Comparison of ENCODE assay signal across 18 mouse cellular contexts in the genomic region with DNA sequence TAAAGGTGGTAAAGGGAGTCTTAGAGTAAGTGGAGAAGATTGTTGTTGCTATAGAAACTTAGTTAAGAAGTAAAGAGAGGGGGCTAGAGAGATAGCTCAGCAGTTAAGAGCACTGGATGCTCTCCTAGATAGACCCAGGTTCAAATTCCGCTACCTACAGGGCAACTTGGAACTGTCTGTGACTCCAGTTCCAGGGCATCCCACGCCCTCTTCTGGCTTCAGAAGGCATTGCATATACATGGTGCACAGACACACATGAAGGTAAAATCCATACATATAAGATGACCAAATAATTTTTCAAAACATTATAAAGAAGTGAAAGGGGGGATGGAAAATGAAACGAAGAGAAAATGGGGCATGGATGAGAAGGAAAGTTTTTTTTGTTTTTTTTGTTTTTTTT. TPM values are rescaled to one million over a fixed set of nuclear protein-coding genes. Genes with fewer than 3 reads are reported as not detected.
A peak's percentile ranks its signal among the peaks of the same experiment; 100 is the strongest.
DNase-seq lines count a peak whose midpoint lies in the region; ATAC-seq and TF ChIP-seq lines count a peak whose summit lies in the region.
"Had no signal": no experiment of that assay in that cellular context is flagged by ENCODE, and none has a peak within 500 bp of the region (broad histone marks: within the 10 kb centered on the region; RNA-seq: fewer than 3 reads in every experiment).

No protein-coding gene starts in this region.

- H3K9ac ChIP-seq in kidney, embryonic 14.5 days (ENCODE audit: low read depth, low read length) = no peak overlapping the region
- H3K9ac ChIP-seq: forebrain, embryonic 15.5 days; hindbrain, embryonic 12.5 days; neural tube, embryonic 15.5 days had no signal

- no peaks in the 10 kb centered on the region for H3K4me1 ChIP-seq in kidney, adult 2 months (ENCODE audit: control insufficient read depth, insufficient read depth, low read length)
- no peaks in the 10 kb centered on the region for H3K4me1 ChIP-seq in kidney, embryonic 14.5 days (ENCODE audit: control insufficient read depth, insufficient read depth, low read length)
- no peaks in the 10 kb centered on the region for H3K4me1 ChIP-seq in bone marrow, adult 2 months (ENCODE audit: control insufficient read depth, insufficient read depth, low read length)
- H3K4me1 ChIP-seq: forebrain, embryonic 15.5 days; hindbrain, embryonic 12.5 days; neural tube, embryonic 15.5 days had no signal

- H3K4me3 ChIP-seq in kidney, adult 2 months (ENCODE audit: insufficient read depth, low read depth, low read length) = no peak overlapping the region
- H3K4me3 ChIP-seq in kidney, embryonic 14.5 days (ENCODE audit: low read length) = no peak overlapping the region
- no peak overlapping the region for H3K4me3 ChIP-seq in bone marrow, adult 2 months (replicated peaks; ENCODE audit: control insufficient read depth, low read depth, low read length)
- H3K4me3 ChIP-seq: forebrain, embryonic 15.5 days; hindbrain, embryonic 12.5 days; neural tube, embryonic 15.5 days had no signal

- no peak for DNase-seq in kidney, adult 2 months
- peak; percentile 17 for DNase-seq in testis, postnatal 10 days (ENCODE audit: low spot score)
- DNase-seq in testis, postnatal 14 days (ENCODE audit: low spot score) = no peak
- DNase-seq in ovary, postnatal 14 days (ENCODE audit: low spot score) = no peak
- no peak for DNase-seq in urinary bladder, postnatal 36 days (ENCODE audit: low spot score in 2 of 2)
- DNase-seq: cerebellum, adult 18-20 months; kidney, adult 18-20 months; lung, postnatal 4 days; right cerebral cortex, adult 18-20 months; thymus, adult 2 months had no signal

- ATAC-seq in kidney, embryonic 14.5 days (ENCODE audit: low FRiP score, low TSS enrichment) = no peak
- ATAC-seq: forebrain, embryonic 15.5 days had no signal

- 81% methylated on average over 3 of the region's 3 CpGs for WGBS in kidney, adult 2 months
- WGBS in kidney, embryonic 14.5 days = 72% methylated on average over 3 of the region's 3 CpGs
- WGBS in bone marrow, adult 2 months = 62% methylated on average over 3 of the region's 3 CpGs

- TF ChIP-seq CTCF in kidney, adult 2 months (conservative IDR thresholded peaks at IDR 0.05; ENCODE audit: insufficient read depth, insufficient read length, low read depth, low read length) = peak; percentile 31; the same call in 1 of the 2 replicates
- TF ChIP-seq CTCF in bone marrow, adult 2 months (IDR thresholded peaks at IDR 0.05; ENCODE audit: control insufficient read depth, insufficient read depth, low read length) = peak; percentile 55; the same call in 1 of the 2 replicates

- TF ChIP-seq POLR2A in kidney, adult 2 months (IDR thresholded peaks at IDR 0.05; ENCODE audit: low read depth, low read length) = no peak
- no peak for TF ChIP-seq POLR2A in bone marrow, adult 2 months (IDR thresholded peaks at IDR 0.05; ENCODE audit: borderline replicate concordance, control insufficient read depth, low read depth, low read length)

- no peaks in the 10 kb centered on the region for H3K27me3 ChIP-seq in kidney, adult 2 months (replicated peaks; ENCODE audit: control insufficient read depth, insufficient read depth, low read length)
- no peaks in the 10 kb centered on the region for H3K27me3 ChIP-seq in kidney, embryonic 14.5 days (ENCODE audit: control insufficient read depth, insufficient read depth, low read length)
- H3K27me3 ChIP-seq: forebrain, embryonic 15.5 days; hindbrain, embryonic 12.5 days; neural tube, embryonic 15.5 days had no signal

- no peaks in the 10 kb centered on the region for H3K36me3 ChIP-seq in kidney, adult 2 months (ENCODE audit: control insufficient read depth, insufficient read depth, low read length)
- no peaks in the 10 kb centered on the region for H3K36me3 ChIP-seq in kidney, embryonic 14.5 days (ENCODE audit: control insufficient read depth, insufficient read depth, low read length)
- H3K36me3 ChIP-seq: forebrain, embryonic 15.5 days; hindbrain, embryonic 12.5 days; neural tube, embryonic 15.5 days had no signal

- H3K9me3 ChIP-seq in kidney, embryonic 14.5 days (ENCODE audit: control insufficient read depth, low read length) = no peaks in the 10 kb centered on the region
- H3K9me3 ChIP-seq: forebrain, embryonic 15.5 days; hindbrain, embryonic 12.5 days; neural tube, embryonic 15.5 days had no signal

- H3K4me2 ChIP-seq in kidney, embryonic 14.5 days (replicated peaks; ENCODE audit: low read depth, low read length) = no peak overlapping the region
- H3K4me2 ChIP-seq: forebrain, embryonic 15.5 days; hindbrain, embryonic 12.5 days; neural tube, embryonic 15.5 days had no signal

- H3K27ac ChIP-seq in kidney, adult 2 months (ENCODE audit: insufficient read depth, low read depth, low read length) = no peak overlapping the region
- H3K27ac ChIP-seq in kidney, embryonic 14.5 days (ENCODE audit: low read depth, low read length) = no peak overlapping the region
- no peak overlapping the region for H3K27ac ChIP-seq in bone marrow, adult 2 months (ENCODE audit: control insufficient read depth, insufficient read depth, low read depth, low read length, poor library complexity)
- H3K27ac ChIP-seq: forebrain, embryonic 15.5 days; hindbrain, embryonic 12.5 days; neural tube, embryonic 15.5 days had no signal

RNA-seq across cellular contexts. Expression of gene Dhrs7, which starts 14.9 kb away (rescaled TPM):
- 31.0 and 42.3 TPM in 2 replicates for polyA plus RNA-seq in kidney, adult 2 months (2012; rRNA removed)
- 7.1 and 8.7 TPM in 2 replicates for polyA plus RNA-seq in kidney, embryonic 14.5 days (2014; fragmentation: Nextera tagmentation; extraction: Ambion mirVana)
- 19.2 and 49.6 TPM in 2 replicates for polyA plus RNA-seq in bone marrow, adult 2 months (2011; ENCODE audit: insufficient read depth, insufficient read length, low replicate concordance, missing spikeins)

RNA-seq across cellular contexts. Expression of gene Gm4756, which starts 30.2 kb away (rescaled TPM):
- polyA plus RNA-seq in kidney, adult 2 months (2012; rRNA removed) = 0.77 and 0.81 TPM in 2 replicates
- polyA plus RNA-seq in kidney, embryonic 14.5 days (2014; fragmentation: Nextera tagmentation; extraction: Ambion mirVana) = not detected in 2 replicates
- polyA plus RNA-seq in bone marrow, adult 2 months (2011; ENCODE audit: insufficient read depth, insufficient read length, low replicate concordance, missing spikeins) = 1.2 and 1.5 TPM in 2 replicates
- polyA plus RNA-seq: forebrain, embryonic 15.5 days; heart, embryonic 14.5 days; hindbrain, embryonic 12.5 days; large intestine, adult 2 months; limb, embryonic 14.5 days; neural tube, embryonic 15.5 days; thymus, adult 2 months had no signal
